Mouse (Mus musculus) NIH3T3 (cell line): ENCODE measurements around the gene Syt2.
A peak's percentile ranks its signal among the peaks of the same experiment; 100 is the strongest.

Experiments used
- DNase-seq: peaks from one replicate; pipeline ENCODE4 v3.0.0-alpha.2; 2012; ENCODE audit warnings: low read depth

Gene Syt2

DNA sequence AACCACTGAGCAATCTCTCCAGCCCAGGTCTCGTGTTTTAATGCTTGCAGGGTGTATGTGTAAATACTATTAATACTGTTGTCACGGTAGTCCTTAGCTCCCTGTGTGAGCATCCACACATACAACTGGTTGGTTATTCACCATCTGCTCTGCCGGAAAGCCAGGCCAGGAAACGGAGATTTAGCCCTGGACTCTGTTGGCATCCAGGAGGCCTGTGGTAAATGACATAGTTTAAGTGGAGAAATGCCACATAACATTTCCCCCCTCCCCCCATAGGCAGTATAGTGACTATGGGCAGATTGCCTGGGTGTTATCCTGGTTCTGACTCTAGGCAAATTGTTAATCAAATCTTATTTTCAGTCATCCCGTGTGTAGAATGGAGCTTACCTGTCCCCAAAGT lies 4.3 kb downstream of the Syt2 start:
- DNase-seq = no peak

- DNase-seq = no peak
Observed at GRCm38 (mm10) chr1:134651268-134651850, 4.9 kb downstream of the Syt2 start.

- peak; percentile 54 for DNase-seq
Observed at GRCm38 (mm10) chr1:134651851-134652398, 5.4 kb downstream of the Syt2 start.

GRCm38 (mm10) chr1:134653603-134654257 lies 7.3 kb downstream of the Syt2 start:
- no peak for DNase-seq

- DNase-seq = no peak
Observed at GRCm38 (mm10) chr1:134658841-134659240, 12.4 kb downstream of the Syt2 start.

DNA sequence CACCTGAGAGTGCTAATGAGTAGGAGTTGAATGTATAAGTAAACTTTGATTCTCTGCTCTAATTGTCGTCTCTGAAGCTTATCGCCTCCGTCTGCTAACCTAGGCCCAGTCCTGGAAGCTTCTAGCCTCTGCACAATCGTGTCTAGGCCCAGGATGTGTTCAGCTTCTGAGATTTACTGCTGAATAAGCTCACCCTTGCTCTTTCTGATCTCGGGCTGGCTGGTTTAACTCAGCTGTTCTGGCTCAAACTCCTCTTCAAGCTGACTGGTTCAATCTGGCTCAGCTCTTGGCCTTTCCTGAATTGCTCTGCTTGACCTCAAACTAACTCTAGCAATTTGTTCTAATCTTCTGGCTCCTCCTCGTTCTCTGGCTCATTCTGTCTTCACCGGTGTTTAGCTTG lies 13.7 kb downstream of the Syt2 start:
- DNase-seq = no peak

- DNase-seq = no peak
Observed at GRCm38 (mm10) chr1:134671234-134672070, 25.0 kb downstream of the Syt2 start.

- no peak for DNase-seq
Observed at GRCm38 (mm10) chr1:134674312-134674711, 27.8 kb downstream of the Syt2 start.

DNA sequence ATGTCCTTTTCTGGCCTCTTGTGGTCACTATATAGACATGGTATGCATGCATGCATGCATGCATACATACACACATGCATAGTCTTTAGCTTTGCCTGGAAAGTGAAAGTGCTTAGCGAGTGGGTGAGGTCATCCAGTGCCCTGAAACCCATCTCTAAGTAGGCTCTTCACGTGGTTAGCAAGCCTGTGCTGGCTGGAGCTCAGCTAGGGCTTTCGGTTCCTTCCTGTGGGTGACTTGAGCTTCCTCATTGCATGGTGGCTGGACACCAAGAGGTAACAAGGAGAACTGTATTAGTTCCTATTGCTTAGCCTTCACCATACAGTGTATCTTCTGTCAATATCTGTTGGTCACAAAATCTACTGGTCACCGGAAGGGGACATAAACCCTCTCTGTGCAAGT lies 33.0 kb downstream of the Syt2 start:
- DNase-seq = no peak

DNA sequence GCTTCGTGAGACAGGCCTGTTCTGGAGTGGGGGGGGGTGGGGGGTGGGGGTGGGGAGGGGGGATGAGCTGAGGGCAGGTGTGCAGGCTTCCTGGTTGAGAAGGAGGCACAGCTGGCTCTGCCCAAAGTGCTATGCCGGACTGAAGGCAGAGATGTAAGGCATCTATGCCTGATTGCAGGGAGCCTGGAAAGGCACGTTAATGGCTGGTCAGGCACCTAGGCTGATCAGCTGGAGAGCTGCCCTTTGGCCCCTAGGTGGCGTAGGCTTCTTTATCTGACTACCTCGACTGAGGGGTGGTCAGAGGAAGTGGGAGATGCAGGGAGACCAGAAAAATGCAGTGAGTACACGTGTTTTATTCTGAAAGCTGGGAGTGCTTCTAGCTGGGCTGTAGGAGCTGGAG lies 34.1 kb downstream of the Syt2 start:
- DNase-seq = no peak

DNA sequence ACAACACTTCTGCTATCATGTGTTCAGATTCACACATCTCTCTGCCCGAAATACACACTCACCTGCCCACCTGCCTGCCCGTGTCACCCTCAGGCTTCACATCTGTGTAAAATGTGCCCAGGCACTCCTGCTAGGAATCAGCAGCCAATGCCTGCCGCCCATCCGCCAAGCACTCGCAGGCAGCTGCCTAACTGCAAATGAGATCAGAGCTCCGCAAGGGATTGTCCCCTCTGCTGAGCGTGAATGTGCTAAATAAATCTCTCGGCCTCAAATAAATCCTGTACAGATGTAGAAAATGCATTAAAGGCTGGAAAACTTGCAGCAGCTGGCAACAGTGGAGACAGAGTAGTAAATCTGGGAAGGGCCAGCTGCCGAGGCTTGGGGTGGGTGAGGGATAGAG lies 36.0 kb downstream of the Syt2 start:
- no peak for DNase-seq

DNA sequence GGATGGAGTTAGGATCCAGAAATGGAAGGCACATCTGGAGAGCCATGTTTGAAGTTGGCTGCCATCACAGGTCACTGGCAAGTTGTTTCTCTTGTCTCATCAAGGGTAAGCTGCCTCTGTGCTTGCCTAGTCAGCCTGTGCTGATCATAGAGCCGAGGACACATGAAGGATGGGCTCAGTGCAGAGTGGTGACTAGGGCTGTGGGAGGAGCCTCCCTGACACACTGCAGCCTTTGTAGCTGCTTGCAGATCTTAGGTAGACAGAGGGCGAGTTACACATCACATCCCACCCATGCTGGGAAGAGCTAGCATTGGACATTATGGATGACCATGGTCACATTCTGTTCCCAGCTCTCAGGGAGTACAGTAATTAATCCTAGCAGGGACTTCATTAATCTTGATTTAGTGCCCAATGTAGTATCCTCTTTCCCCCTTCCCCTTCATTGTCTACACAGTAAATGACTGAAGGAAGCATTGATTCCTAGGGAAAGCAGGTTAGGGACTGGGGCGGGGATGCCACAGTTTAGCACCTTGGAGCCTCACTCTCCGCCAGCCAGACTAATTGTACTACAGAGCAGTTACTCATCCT lies 40.5 kb downstream of the Syt2 start:
- no peak for DNase-seq

DNA sequence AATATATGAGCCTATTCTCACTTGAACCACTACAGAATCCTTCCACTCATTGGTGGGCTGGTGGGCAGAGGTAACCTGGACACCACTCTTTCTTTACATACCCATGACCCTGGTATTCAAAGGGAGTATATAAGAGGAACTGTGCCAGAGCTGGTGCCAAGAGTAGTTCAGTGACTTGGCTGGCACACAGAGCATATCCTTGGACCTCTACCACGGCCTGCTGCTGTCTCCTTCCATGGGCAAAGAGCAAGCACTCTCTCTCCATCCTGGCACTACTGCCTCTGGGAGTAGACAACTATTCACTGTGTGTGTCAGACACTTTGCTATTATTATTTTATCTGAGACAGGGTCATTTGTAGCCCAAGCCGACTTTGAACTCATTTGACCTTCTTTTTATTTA lies 49.8 kb downstream of the Syt2 start:
- DNase-seq = no peak

DNA sequence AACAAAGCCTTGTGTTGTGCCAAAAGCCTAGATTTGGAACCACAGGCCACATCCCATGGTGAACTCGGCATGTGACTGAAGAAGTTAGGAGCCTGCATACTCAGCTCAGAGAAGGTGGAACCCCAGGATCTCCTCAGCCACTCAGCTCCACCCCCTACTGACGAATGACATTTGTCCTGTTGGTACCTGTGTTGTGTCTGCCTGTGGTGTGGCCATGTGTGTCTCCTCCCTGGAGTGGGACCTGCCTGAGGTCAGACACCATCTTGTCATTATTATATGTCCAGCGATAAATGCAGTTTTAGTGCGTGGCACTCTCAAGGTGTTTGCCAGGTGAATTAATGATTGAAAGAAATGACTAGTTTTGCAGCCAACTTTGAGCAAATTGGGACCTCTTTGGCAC lies 50.6 kb downstream of the Syt2 start:
- no peak for DNase-seq

GRCm38 (mm10) chr1:134697522-134698250 lies 51.2 kb downstream of the Syt2 start:
- no peak for DNase-seq

- no peak for DNase-seq
Observed at GRCm38 (mm10) chr1:134698486-134698885, 52.0 kb downstream of the Syt2 start.

GRCm38 (mm10) chr1:134699390-134699789 lies 52.9 kb downstream of the Syt2 start:
- no peak for DNase-seq

DNA sequence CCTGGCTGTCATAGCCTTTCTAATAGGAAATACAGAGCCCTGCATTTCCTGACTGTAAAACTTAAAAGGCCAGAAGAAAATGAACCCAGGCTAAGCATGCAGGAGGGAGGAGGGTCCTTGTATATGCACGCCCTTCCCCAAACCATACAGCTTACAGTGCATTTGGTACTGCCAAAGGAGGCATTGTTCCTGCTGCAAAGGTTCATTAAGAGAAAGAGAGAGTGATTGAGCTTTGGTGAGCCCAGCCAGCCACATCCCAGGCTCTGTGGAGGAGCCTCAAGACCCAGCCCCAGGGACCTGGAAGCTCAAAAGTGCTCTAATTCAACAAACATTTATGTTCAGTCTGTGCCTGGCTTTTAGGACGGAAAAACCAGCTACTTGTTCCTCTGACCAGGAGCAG lies 53.7 kb downstream of the Syt2 start:
- no peak for DNase-seq

- DNase-seq = no peak
Observed at GRCm38 (mm10) chr1:134700634-134701033, 54.2 kb downstream of the Syt2 start.

DNA sequence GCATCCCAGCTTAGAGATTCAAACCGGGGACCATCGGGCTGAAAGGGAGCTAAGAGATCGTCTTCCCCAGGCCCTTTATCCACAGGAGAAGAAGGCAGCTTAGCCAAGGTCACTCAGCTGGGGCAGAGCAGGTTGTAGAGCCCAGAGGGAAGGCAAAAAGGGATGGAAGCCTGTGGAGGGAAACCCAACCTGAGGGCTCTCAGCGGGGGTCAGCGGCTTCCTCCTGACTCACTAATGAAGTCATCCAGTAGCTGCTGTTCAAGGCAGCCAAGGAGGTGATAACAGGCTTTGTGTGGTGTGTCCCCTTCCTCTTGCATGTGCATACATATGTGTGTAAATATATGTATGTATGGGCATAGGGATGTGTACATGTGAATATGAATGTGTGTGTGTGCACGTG lies 54.7 kb downstream of the Syt2 start:
- DNase-seq = no peak

- DNase-seq = no peak
Observed at GRCm38 (mm10) chr1:134703232-134703631, 56.8 kb downstream of the Syt2 start.
